Mouse (Mus musculus) stomach, embryonic 15.5 days (tissue): ENCODE measurements around the gene Dpp6. TPM values are rescaled to one million over a fixed set of nuclear protein-coding genes. Genes with fewer than 3 reads are reported as not detected.
A peak's percentile ranks its signal among the peaks of the same experiment; 100 is the strongest.

Experiments
- ATAC-seq: fragments of 200-750 bp; cut with Nextera tagmentation; 2 replicates; pipeline ENCODE4 v1.8.0; 2017; ENCODE audit warnings: low read depth, moderate number of reproducible peaks, moderate TSS enrichment; ENCODE audit not compliant: insufficient read depth, low FRiP score
- H3K27ac ChIP-seq: fragments of 300-500 bp; sonication (generic); 2 replicates; pipeline ENCODE4 v1.5.1; 2015; ENCODE audit warnings: mild to moderate bottlenecking, inconsistent platforms
- H3K27me3 ChIP-seq: fragments of 300-500 bp; sonication (generic); replicated peaks from 2 replicates; pipeline ENCODE4 v1.6.1; 2015; ENCODE audit warnings: inconsistent platforms
- H3K36me3 ChIP-seq: fragments of 300-500 bp; sonication (generic); 2 replicates; pipeline ENCODE4 v1.6.1; 2015; ENCODE audit warnings: inconsistent platforms
- H3K4me1 ChIP-seq: fragments of 300-500 bp; sonication (generic); 2 replicates; pipeline ENCODE4 v1.6.1; 2015; ENCODE audit warnings: inconsistent platforms
- H3K4me2 ChIP-seq: fragments of 300-500 bp; sonication (generic); 2 replicates; pipeline ENCODE4 v1.6.1; 2015; ENCODE audit warnings: mild to moderate bottlenecking, inconsistent platforms
- H3K4me3 ChIP-seq: fragments of 300-500 bp; sonication (generic); replicated peaks from 2 replicates; pipeline ENCODE4 v1.5.1; 2015; ENCODE audit warnings: inconsistent platforms
- H3K9ac ChIP-seq: fragments of 300-500 bp; sonication (generic); 2 replicates; pipeline ENCODE4 v1.6.1; 2015; ENCODE audit warnings: inconsistent platforms
- H3K9me3 ChIP-seq: fragments of 300-500 bp; sonication (generic); 2 replicates; pipeline ENCODE4 v1.6.1; 2016; ENCODE audit warnings: inconsistent platforms
- WGBS: fragments of 180-500 bp; shearing (Covaris S2); methylation state at CpG from one replicate; pipeline ENCODE4 v1.1.7; 2015; 5-methylcytosine and 5-hydroxymethylcytosine counted together
- polyA plus RNA-seq: library from polyadenylated mRNA; unstranded; fragments of >200 nt; fragmentation: Nextera tagmentation; extraction: Ambion mirVana; gene quantifications from 2 replicates; pipeline ENCODE4 v1.2.1, GENCODE M21; 2015

Gene Dpp6
- polyA plus RNA-seq, 1 experiment from 2014 or later: 2.4 TPM

GRCm38 (mm10) chr5:27719311-27719710 is 902.3 kb downstream of the Dpp6 start:
- no peak overlapping the region for H3K27ac ChIP-seq
- ATAC-seq: no peak
- H3K27me3 ChIP-seq: no peaks in the 10 kb centered on the region
- no peaks in the 10 kb centered on the region for H3K9me3 ChIP-seq
- H3K4me2 ChIP-seq: no peak overlapping the region
- WGBS: 74% methylated on average over 2 of the region's 2 CpGs
- no peak overlapping the region for H3K4me3 ChIP-seq
- H3K4me1 ChIP-seq: no peaks in the 10 kb centered on the region
- H3K36me3 ChIP-seq: no peaks in the 10 kb centered on the region
- no peak overlapping the region for H3K9ac ChIP-seq

- Histone ChIP-seq H3K9me3 (no peaks in the 10 kb centered on the region), H3K4me2 (no peak overlapping the region), H3K4me1 (no peaks in the 10 kb centered on the region), H3K36me3 (no peaks in the 10 kb centered on the region), H3K27ac (no peak overlapping the region), H3K4me3 (no peak overlapping the region), H3K27me3 (no peaks in the 10 kb centered on the region), H3K9ac (no peak overlapping the region)
- ATAC-seq: no peak
- 28% methylated on average over 2 of the region's 2 CpGs for WGBS
Measured at GRCm38 (mm10) chr5:27724460-27724859, 907.5 kb downstream of the Dpp6 start.

- no peak for ATAC-seq
- no peaks in the 10 kb centered on the region for H3K27me3 ChIP-seq
- no peaks in the 10 kb centered on the region for H3K4me1 ChIP-seq
- no peaks in the 10 kb centered on the region for H3K36me3 ChIP-seq
- H3K9ac ChIP-seq: no peak overlapping the region
- no peak overlapping the region for H3K4me3 ChIP-seq
- WGBS: 57% methylated on average over 5 of the region's 5 CpGs
- H3K9me3 ChIP-seq: no peaks in the 10 kb centered on the region; the same call in 1 of the 2 replicates
- no peak overlapping the region for H3K27ac ChIP-seq
- no peak overlapping the region for H3K4me2 ChIP-seq
Measured at GRCm38 (mm10) chr5:27730666-27731065, 913.7 kb downstream of the Dpp6 start.

- Histone ChIP-seq H3K27me3 (no peaks in the 10 kb centered on the region), H3K4me2 (no peak overlapping the region), H3K4me3 (no peak overlapping the region), H3K9ac (no peak overlapping the region), H3K27ac (no peak overlapping the region), H3K9me3 (no peaks in the 10 kb centered on the region; the same call in 1 of the 2 replicates), H3K4me1 (no peaks in the 10 kb centered on the region), H3K36me3 (no peaks in the 10 kb centered on the region)
- no peak for ATAC-seq
- 70% methylated on average over 1 of the region's 1 CpGs for WGBS
Measured at GRCm38 (mm10) chr5:27731392-27731791, 914.4 kb downstream of the Dpp6 start.

GRCm38 (mm10) chr5:27732288-27732868 is 915.4 kb downstream of the Dpp6 start:
- 72% methylated on average over 5 of the region's 5 CpGs for WGBS

GRCm38 (mm10) chr5:27737168-27737567 is 920.2 kb downstream of the Dpp6 start:
- Histone ChIP-seq H3K27ac (no peak overlapping the region), H3K36me3 (peaks cover 11% of the 10 kb centered on the region; the same call in 1 of the 2 replicates), H3K27me3 (no peaks in the 10 kb centered on the region), H3K4me3 (no peak overlapping the region), H3K4me1 (no peaks in the 10 kb centered on the region), H3K4me2 (no peak overlapping the region), H3K9ac (no peak overlapping the region), H3K9me3 (no peaks in the 10 kb centered on the region; the same call in 1 of the 2 replicates)
- peak; percentile 67; the same call in 1 of the 2 replicates for ATAC-seq
- WGBS: 2% methylated on average over 3 of the region's 3 CpGs

More at GRCm38 (mm10) chr5:27732288-27732868, 915.4 kb downstream of the Dpp6 start:
- no peaks in the 10 kb centered on the region for H3K27me3 ChIP-seq
- H3K4me2 ChIP-seq: no peak overlapping the region
- no peaks in the 10 kb centered on the region; the same call in 1 of the 2 replicates for H3K9me3 ChIP-seq
- H3K27ac ChIP-seq: no peak overlapping the region
- no peaks in the 10 kb centered on the region for H3K36me3 ChIP-seq
- no peak overlapping the region for H3K9ac ChIP-seq
- no peak for ATAC-seq
- H3K4me3 ChIP-seq: no peak overlapping the region
- H3K4me1 ChIP-seq: no peaks in the 10 kb centered on the region

- no peak overlapping the region for H3K27ac ChIP-seq
- no peak for ATAC-seq
- H3K4me3 ChIP-seq: no peak overlapping the region
- H3K27me3 ChIP-seq: no peaks in the 10 kb centered on the region
- peaks cover 22% of the 10 kb centered on the region for H3K36me3 ChIP-seq
- no peak overlapping the region for H3K4me2 ChIP-seq
- no peaks in the 10 kb centered on the region; the same call in 1 of the 2 replicates for H3K9me3 ChIP-seq
- H3K9ac ChIP-seq: no peak overlapping the region
- 78% methylated on average over 6 of the region's 6 CpGs for WGBS
- no peaks in the 10 kb centered on the region for H3K4me1 ChIP-seq
Measured at GRCm38 (mm10) chr5:27739216-27739615, 922.2 kb downstream of the Dpp6 start.

- H3K27ac ChIP-seq: no peak overlapping the region
- H3K9ac ChIP-seq: no peak overlapping the region
- H3K4me1 ChIP-seq: no peaks in the 10 kb centered on the region
- H3K27me3 ChIP-seq: no peaks in the 10 kb centered on the region
- 95% methylated on average over 1 of the region's 1 CpGs for WGBS
- H3K4me3 ChIP-seq: no peak overlapping the region
- no peak for ATAC-seq
- peaks cover 47% of the 10 kb centered on the region for H3K36me3 ChIP-seq
- no peaks in the 10 kb centered on the region for H3K9me3 ChIP-seq
- no peak overlapping the region for H3K4me2 ChIP-seq
Measured at GRCm38 (mm10) chr5:27744944-27745343, 927.9 kb downstream of the Dpp6 start.

- H3K9me3 ChIP-seq: no peaks in the 10 kb centered on the region
- 90% methylated on average over 4 of the region's 4 CpGs for WGBS
- no peak overlapping the region for H3K4me3 ChIP-seq
- H3K27ac ChIP-seq: no peak overlapping the region
- no peaks in the 10 kb centered on the region for H3K4me1 ChIP-seq
- peaks cover 41% of the 10 kb centered on the region for H3K36me3 ChIP-seq
- no peak overlapping the region for H3K9ac ChIP-seq
- H3K4me2 ChIP-seq: no peak overlapping the region
- ATAC-seq: no peak
- H3K27me3 ChIP-seq: no peaks in the 10 kb centered on the region
Measured at GRCm38 (mm10) chr5:27765780-27766179, 948.8 kb downstream of the Dpp6 start.

- Histone ChIP-seq H3K36me3 (peaks cover 42% of the 10 kb centered on the region), H3K9me3 (no peaks in the 10 kb centered on the region), H3K27me3 (no peaks in the 10 kb centered on the region), H3K4me2 (no peak overlapping the region), H3K4me3 (no peak overlapping the region), H3K9ac (no peak overlapping the region), H3K27ac (no peak overlapping the region), H3K4me1 (no peaks in the 10 kb centered on the region)
- ATAC-seq: no peak
- 81% methylated on average over 5 of the region's 5 CpGs for WGBS
Measured at GRCm38 (mm10) chr5:27767948-27768347, 950.9 kb downstream of the Dpp6 start.
